Mouse (Mus musculus) erythroblast, embryonic 14.5 days (primary cell): ENCODE data around the gene Khk.

Source experiments
- GATA1 ChIP-seq: IDR thresholded peaks from 2 replicates; pipeline ENCODE4 v1.6.1; 2012; ENCODE audit warnings: low read length, inconsistent platforms, mixed read lengths
- TAL1 ChIP-seq: IDR thresholded peaks from 3 replicates; pipeline ENCODE4 v1.6.1; 2012; ENCODE audit warnings: low read length, inconsistent platforms, mixed read lengths

GRCm38 (mm10) chr5:30912156-30912555, 9.1 kb upstream of the Khk start:
- TF ChIP-seq GATA1 (no peak), TAL1 (no peak)
